Mouse (Mus musculus) midbrain, embryonic 15.5 days (tissue): Measurements from ENCODE around the gene Oas1a. TPM values are rescaled to one million over a fixed set of nuclear protein-coding genes. Genes with fewer than 3 reads are reported as not detected.
"Not testable (repeated sequence)": the region's sequence is repeated elsewhere in the genome, so short reads cannot be mapped to it uniquely, and the experiment has no call there.

Experiments
- ATAC-seq: fragments of 200-750 bp; cut with Nextera tagmentation; replicated peaks from 2 replicates; pipeline ENCODE4 v1.8.0; 2017; ENCODE audit warnings: moderate TSS enrichment
- H3K27ac ChIP-seq: fragments of 300-500 bp; sonication (generic); 2 replicates; pipeline ENCODE4 v1.5.1; 2015; ENCODE audit warnings: mild to moderate bottlenecking, inconsistent platforms
- H3K27me3 ChIP-seq: fragments of 300-500 bp; sonication (generic); replicated peaks from 2 replicates; pipeline ENCODE4 v1.6.1; 2015; ENCODE audit warnings: inconsistent platforms
- H3K36me3 ChIP-seq: fragments of 300-500 bp; sonication (generic); replicated peaks from 2 replicates; pipeline ENCODE4 v1.6.1; 2015; ENCODE audit warnings: inconsistent platforms
- H3K4me1 ChIP-seq: fragments of 300-500 bp; sonication (generic); 2 replicates; pipeline ENCODE4 v1.6.1; 2015; ENCODE audit warnings: inconsistent platforms
- H3K4me2 ChIP-seq: fragments of 300-500 bp; sonication (generic); 2 replicates; pipeline ENCODE4 v1.6.1; 2015; ENCODE audit warnings: inconsistent platforms, mild to moderate bottlenecking, moderate library complexity
- H3K4me3 ChIP-seq: fragments of 300-500 bp; sonication (generic); 2 replicates; pipeline ENCODE4 v1.5.1; 2015; ENCODE audit warnings: mild to moderate bottlenecking, inconsistent platforms
- H3K9ac ChIP-seq: fragments of 300-500 bp; sonication (generic); 2 replicates; pipeline ENCODE4 v1.6.1; 2015; ENCODE audit warnings: mild to moderate bottlenecking, inconsistent platforms
- H3K9me3 ChIP-seq: fragments of 300-500 bp; sonication (generic); 2 replicates; pipeline ENCODE4 v1.6.1; 2016; ENCODE audit warnings: inconsistent platforms
- WGBS: fragments of 180-500 bp; shearing (Covaris S2); methylation state at CpG from one replicate; pipeline ENCODE4 v1.1.7; 2015; ENCODE audit warnings: mixed read lengths; 5-methylcytosine and 5-hydroxymethylcytosine counted together
- polyA plus RNA-seq: library from polyadenylated mRNA; unstranded; fragments of >200 nt; fragmentation: Nextera tagmentation; extraction: Ambion mirVana; gene quantifications from 2 replicates; pipeline ENCODE4 v1.2.1, GENCODE M21; 2015

The Oas1a gene
- polyA plus RNA-seq, 1 experiment from 2014 or later, result 0.92 TPM

DNA sequence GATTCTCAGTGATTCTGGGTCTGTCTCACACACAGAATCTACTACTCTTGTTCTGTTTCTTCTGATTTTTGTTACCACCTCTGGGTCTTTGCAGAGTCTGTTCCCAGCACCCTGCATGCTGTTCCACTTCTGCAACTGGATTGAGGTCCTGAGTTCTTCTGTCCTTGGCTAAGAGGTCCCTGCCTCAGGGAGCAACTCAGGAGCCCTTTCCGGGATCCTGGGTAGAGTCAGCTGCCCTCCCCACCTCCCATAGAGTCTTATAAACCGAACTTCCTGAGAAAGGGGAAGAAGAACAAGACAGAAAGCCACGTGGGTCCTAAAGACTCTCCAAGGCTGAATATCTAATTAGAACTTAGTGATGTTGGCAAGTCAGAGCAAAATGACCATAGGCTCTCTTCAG is 16.3 kb downstream of the Oas1a start:
- WGBS, result 56% methylated on average over 3 of the region's 3 CpGs
- ATAC-seq, result no peak
- no peak overlapping the region for H3K4me2 ChIP-seq
- H3K4me1 ChIP-seq, result no peaks in the 10 kb centered on the region
- no peaks in the 10 kb centered on the region for H3K9me3 ChIP-seq
- no peak overlapping the region for H3K4me3 ChIP-seq
- H3K27ac ChIP-seq, result no peak overlapping the region
- no peaks in the 10 kb centered on the region for H3K36me3 ChIP-seq
- H3K27me3 ChIP-seq, result no peaks in the 10 kb centered on the region
- H3K9ac ChIP-seq, result no peak overlapping the region

DNA sequence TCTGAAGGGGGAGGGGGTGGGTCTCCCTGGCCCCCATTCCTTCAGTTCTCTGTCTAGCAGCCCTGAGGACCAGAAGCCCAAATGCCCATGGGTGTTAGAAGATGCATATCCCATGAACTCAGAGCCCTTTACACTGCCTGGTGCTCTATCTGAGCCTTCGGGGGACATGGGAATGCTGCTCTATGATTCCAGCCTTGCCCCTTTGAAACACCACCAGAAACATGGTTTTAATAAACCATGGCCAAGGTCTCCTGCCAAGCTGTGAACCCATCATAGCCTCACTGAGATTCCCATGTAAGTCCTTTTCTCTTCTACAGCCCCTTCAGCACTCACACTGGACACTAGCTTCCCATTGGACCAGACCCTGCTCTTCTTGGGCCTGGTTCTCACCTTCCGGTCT is 17.3 kb downstream of the Oas1a start:
- no peaks in the 10 kb centered on the region for H3K9me3 ChIP-seq
- ATAC-seq, result no peak

DNA sequence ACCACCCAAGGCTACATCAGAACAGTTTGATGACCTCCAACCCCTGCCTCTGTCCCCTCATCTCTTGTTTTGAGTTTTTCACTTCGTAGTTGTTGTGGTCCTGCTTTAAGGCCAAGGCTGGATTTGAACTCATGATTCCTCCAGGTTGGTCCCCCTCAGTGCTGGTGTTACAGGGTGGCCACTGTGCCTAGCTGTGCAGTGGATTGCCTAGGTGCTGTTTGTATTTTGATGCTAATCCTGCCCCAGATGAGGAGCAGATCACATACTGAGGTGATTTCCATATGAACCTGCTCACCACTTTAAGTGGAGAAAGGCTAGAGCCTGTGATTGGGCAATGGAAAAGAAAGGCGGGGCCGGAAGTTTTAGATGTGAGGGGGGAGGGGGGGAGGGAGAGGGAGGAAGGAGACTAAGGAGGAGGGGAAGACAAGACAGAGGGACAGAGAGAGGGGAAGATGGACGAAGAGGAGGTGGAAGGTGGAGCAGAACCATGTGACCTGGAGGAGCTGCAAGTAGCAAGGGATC is 19.0 kb downstream of the Oas1a start:
- WGBS, result 43% methylated on average over 4 of the region's 4 CpGs
- H3K4me3 ChIP-seq, H3K4me1 ChIP-seq, ATAC-seq, H3K4me2 ChIP-seq, H3K9me3 ChIP-seq, H3K27me3 ChIP-seq, H3K9ac ChIP-seq, H3K36me3 ChIP-seq, H3K27ac ChIP-seq: not testable (repeated sequence)

More for the DNA sequence above, 17.3 kb downstream of the Oas1a start:
- Histone ChIP-seq H3K4me2 (no peak overlapping the region), H3K36me3 (no peaks in the 10 kb centered on the region), H3K4me1 (no peaks in the 10 kb centered on the region), H3K27ac (no peak overlapping the region), H3K27me3 (no peaks in the 10 kb centered on the region), H3K9ac (no peak overlapping the region), H3K4me3 (no peak overlapping the region)
- WGBS, result 76% methylated on average over 2 of the region's 2 CpGs

DNA sequence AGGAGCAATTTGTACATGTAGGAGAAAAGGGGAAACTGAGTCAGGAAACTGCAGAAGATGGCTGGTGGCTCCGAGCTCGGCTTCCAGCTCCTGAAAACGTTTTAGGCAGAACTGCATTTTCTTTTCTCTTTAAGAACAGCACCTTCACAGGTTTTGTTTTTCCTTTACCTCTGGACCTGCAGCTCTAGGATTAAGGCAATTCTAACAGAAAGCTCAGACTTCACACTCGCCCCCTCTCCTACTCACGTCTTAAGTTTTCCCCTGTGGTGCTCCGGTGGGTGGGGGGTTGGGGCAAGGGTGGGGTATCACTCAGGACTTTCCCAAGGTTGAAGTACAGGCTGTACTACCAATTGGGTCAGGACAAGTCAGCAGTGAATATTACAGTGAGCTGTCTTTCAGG is 19.5 kb downstream of the Oas1a start:
- WGBS, result 61% methylated on average over 6 of the region's 6 CpGs
- no peak for ATAC-seq

DNA sequence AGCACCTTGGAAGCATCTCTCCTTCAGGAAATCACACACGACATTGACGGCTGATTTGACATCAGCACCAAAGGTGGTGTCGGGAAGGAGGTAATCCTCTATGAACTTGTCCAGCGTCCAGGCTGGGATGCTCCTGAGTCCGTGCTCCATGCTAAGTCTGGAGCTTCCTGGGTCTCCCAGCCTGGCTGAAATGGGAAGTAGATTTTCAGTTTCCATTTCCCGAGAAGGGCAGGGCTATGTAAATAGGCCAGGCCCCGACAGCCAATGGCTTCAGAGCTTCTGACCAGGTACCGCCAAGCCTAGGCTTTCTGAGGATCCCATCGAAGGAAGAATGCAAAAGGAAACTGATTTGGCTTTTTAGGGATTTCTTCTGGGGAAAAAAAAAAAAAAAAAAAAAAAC is 19.9 kb downstream of the Oas1a start, which contains the start of gene Oas1g:
Gene Oas1g, minus strand, starts transcription at position 201 of the 400 bp plus-strand sequence.
- H3K4me3 ChIP-seq, H3K9ac ChIP-seq, H3K27me3 ChIP-seq, H3K27ac ChIP-seq, H3K4me2 ChIP-seq, H3K4me1 ChIP-seq, H3K36me3 ChIP-seq, ATAC-seq, H3K9me3 ChIP-seq: not testable (repeated sequence)
- 33% methylated on average over 7 of the region's 9 CpGs for WGBS

More for the DNA sequence above, 19.5 kb downstream of the Oas1a start:
- H3K36me3 ChIP-seq, result no peaks in the 10 kb centered on the region
- no peaks in the 10 kb centered on the region for H3K27me3 ChIP-seq
- no peak overlapping the region for H3K4me3 ChIP-seq
- H3K9ac ChIP-seq, result no peak overlapping the region
- no peaks in the 10 kb centered on the region for H3K4me1 ChIP-seq
- H3K27ac ChIP-seq, result no peak overlapping the region
- no peaks in the 10 kb centered on the region for H3K9me3 ChIP-seq
- H3K4me2 ChIP-seq, result no peak overlapping the region

DNA sequence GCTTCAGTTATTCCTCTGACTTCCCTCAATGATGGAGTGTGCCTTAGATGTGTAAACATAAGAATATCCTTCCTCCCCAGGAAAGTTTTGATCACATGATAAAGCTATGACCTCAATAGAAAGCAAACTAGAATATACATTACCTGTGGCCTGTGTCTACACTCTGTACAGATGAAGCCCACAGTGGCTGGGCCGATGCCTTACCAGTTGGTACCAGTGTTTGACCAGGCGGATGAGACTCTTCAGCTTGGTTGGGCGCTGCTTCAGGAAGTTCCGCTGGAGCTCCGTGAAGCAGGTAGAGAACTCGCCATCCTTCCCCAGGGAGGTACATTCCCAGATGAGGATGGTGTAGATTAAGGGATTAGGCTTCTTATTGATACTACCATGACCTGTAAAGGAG is 25.6 kb downstream of the Oas1a start:
- not testable (repeated sequence) for H3K9ac ChIP-seq, H3K4me1 ChIP-seq, ATAC-seq, H3K4me2 ChIP-seq, H3K9me3 ChIP-seq, H3K4me3 ChIP-seq, H3K36me3 ChIP-seq, H3K27me3 ChIP-seq, H3K27ac ChIP-seq
- 94% methylated on average over 6 of the region's 6 CpGs for WGBS

DNA sequence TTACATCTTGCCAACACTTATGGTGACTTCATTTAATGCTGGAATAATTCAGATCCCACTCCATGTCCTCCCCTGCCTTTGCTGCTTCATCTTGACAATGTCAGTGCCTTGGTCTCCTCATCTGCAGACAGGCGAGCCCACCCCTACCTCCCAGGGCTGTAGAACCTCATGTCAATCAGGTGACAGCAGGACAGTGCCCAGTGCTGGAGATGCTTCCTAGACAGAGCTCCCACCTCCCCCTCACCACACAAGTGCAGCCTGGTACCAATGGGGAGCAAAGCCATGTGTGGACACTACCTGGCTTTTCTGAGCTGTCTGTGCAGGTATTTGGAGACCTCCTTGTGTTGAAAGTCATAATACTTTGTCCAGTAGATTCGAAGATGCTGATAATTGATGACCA is 28.5 kb downstream of the Oas1a start:
- H3K4me1 ChIP-seq, H3K4me2 ChIP-seq, H3K9me3 ChIP-seq, H3K27ac ChIP-seq, H3K4me3 ChIP-seq, H3K27me3 ChIP-seq, H3K36me3 ChIP-seq, ATAC-seq, H3K9ac ChIP-seq: not testable (repeated sequence)
- 63% methylated on average over 2 of the region's 2 CpGs for WGBS

DNA sequence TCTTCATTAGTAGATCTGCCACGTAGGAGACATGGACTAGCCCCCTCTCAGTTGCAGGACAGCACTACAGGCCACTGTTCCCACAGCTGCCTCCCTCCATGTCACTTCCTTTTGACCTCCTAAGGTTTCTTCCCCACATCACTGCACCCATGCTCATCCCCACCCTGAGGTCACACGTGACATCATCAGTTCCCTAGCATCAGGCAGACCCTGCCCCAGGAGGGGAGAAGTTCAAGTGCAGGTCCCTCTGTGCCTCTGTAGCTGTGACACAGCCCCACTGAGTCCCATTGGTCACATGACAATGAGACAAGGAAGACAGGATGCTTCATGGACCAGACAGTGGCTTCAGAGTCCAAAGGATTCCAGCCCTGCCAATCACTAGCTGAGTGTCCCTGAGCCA is 29.9 kb downstream of the Oas1a start:
- H3K4me1 ChIP-seq, H3K27me3 ChIP-seq, H3K9ac ChIP-seq, H3K36me3 ChIP-seq, H3K27ac ChIP-seq, H3K9me3 ChIP-seq, H3K4me2 ChIP-seq, ATAC-seq, H3K4me3 ChIP-seq: not testable (repeated sequence)
- 74% methylated on average over 2 of the region's 2 CpGs for WGBS

DNA sequence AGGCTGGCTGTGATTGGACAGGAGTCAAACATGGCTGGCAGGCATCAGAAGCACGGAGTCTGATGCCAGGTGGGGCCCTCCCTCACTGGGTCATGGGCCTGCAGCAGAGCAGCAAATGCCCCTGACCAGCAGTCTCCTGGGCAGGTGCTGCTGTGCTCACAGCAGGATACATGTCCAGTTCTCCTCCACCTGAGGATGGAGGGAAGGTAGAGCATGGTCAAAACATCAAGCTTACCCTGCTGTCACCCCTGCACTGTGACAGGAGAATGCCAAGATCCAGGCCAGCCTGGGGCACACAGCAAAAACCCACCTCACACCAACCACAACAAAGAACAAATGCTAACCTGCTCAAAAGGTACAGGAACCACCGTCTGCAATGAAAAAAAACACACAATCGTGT is 30.5 kb downstream of the Oas1a start:
- H3K4me2 ChIP-seq, H3K9ac ChIP-seq, H3K9me3 ChIP-seq, H3K4me1 ChIP-seq, H3K4me3 ChIP-seq, H3K27me3 ChIP-seq, H3K27ac ChIP-seq, H3K36me3 ChIP-seq, ATAC-seq: not testable (repeated sequence)
- WGBS, result 78% methylated on average over 2 of the region's 3 CpGs

DNA sequence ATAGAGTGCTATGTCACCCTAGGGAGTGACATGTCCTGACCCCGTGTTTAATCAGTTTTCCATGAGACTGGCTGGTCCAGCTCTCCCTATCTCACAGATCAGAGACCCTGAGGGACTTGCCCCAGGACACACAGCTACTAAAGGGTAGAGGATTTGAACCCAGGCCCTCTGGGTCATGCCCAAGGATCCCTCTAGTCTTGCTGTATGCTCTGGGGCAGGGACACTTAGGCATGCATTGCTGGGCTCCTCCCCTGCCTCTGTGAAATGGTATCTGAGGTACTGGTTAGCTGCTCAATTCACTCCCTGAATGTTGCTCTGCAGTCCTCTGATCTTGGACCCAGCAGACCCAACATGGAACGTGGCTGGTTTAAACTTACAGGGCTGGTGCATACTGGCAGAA is 35.9 kb downstream of the Oas1a start:
- no peaks in the 10 kb centered on the region for H3K9me3 ChIP-seq
- 57% methylated on average over 2 of the region's 2 CpGs for WGBS
- no peaks in the 10 kb centered on the region for H3K4me1 ChIP-seq
- H3K27me3 ChIP-seq, result no peaks in the 10 kb centered on the region
- no peak for ATAC-seq
- no peak overlapping the region for H3K4me3 ChIP-seq
- no peaks in the 10 kb centered on the region for H3K36me3 ChIP-seq
- no peak overlapping the region for H3K4me2 ChIP-seq
- H3K27ac ChIP-seq, result no peak overlapping the region
- no peak overlapping the region for H3K9ac ChIP-seq

DNA sequence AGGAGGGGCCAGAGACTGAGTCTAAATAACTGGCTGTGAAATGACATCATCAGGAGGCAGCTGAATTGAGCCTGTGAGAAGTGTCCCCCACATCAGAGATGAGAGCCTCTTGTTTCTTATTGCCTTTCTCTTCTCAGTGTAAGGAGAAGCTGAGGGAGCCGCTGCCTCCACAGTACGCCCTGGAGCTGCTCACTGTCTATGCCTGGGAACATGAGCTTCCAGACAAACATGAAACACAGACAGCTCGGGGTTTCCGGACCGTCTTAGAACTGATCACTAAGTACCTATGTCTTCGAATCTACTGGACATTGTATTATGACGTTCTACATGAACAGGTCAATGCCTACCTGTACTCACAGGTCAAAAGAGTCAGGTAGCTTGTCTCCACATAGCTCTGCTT is 36.5 kb downstream of the Oas1a start:
- Histone ChIP-seq H3K4me1 (no peaks in the 10 kb centered on the region), H3K4me3 (no peak overlapping the region), H3K27ac (no peak overlapping the region), H3K9me3 (no peaks in the 10 kb centered on the region), H3K9ac (no peak overlapping the region), H3K36me3 (no peaks in the 10 kb centered on the region), H3K4me2 (no peak overlapping the region), H3K27me3 (no peaks in the 10 kb centered on the region)
- no peak for ATAC-seq
- 89% methylated on average over 7 of the region's 7 CpGs for WGBS

DNA sequence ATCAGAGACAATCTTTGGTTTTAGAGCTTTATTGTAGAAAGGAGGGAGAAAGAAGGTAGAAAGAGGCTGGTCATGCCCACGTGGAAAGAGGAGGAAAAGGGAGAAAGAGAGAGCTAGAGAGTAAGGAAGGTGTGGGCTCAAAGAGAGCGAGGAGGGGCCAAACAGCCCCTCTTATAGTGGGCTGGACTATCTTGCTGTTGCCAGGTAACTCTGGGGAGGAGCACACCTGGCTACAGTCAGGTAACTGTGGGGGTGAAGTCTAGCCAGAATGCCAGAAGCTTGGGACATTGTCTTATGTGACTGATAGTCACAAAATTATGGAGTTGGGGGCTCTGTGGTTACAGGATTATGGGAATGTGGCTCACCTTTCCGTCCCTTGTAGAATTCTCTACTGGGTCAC is 37.2 kb downstream of the Oas1a start:
- Histone ChIP-seq H3K4me1 (no peaks in the 10 kb centered on the region), H3K36me3 (no peaks in the 10 kb centered on the region), H3K27me3 (no peaks in the 10 kb centered on the region), H3K27ac (no peak overlapping the region), H3K4me2 (no peak overlapping the region), H3K9ac (no peak overlapping the region), H3K9me3 (no peaks in the 10 kb centered on the region), H3K4me3 (no peak overlapping the region)
- 60% methylated on average over 3 of the region's 3 CpGs for WGBS
- ATAC-seq, result no peak

DNA sequence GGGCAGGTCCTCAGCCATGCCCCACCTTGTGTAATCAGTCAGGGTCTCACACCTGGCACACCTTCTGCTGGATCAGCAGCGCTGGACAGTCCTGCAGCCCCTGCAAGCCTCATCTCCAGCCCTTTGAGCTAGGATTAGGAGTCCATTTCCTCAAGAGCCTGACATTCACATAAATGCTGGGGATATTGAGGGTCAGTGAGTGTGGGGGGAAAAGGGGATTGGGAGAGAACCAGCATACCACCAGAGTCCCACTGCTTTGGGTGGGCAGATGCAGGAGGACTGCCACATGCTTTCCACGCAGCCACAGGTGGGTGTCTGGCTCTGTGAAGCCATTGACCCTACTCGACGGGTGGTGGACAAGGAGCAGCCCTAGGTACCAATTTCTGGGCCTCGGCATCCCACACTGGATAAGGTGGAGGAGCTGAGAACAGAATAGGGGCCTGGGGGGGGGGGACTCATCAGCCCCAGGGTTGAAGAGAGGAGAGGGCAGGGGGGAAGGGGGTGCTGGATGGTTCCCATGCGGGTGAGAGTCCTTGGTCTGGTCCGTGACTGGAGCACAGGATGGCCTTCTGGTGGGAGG is 37.8 kb downstream of the Oas1a start:
- ATAC-seq, result no peak
- H3K4me2 ChIP-seq, result no peak overlapping the region
- 82% methylated on average over 7 of the region's 7 CpGs for WGBS

More for the DNA sequence above, 37.8 kb downstream of the Oas1a start:
- Histone ChIP-seq H3K9me3 (no peaks in the 10 kb centered on the region), H3K4me3 (no peak overlapping the region), H3K36me3 (no peaks in the 10 kb centered on the region), H3K9ac (no peak overlapping the region), H3K4me1 (no peaks in the 10 kb centered on the region), H3K27me3 (no peaks in the 10 kb centered on the region), H3K27ac (no peak overlapping the region)
